Mouse (Mus musculus) layer of hippocampus, adult 2 months (tissue): ENCODE measurements at regions not wholly inside any gene's neighbourhood (a gene's known extent, or its start where the extent isn't known, plus 50 kb on each side); places are given as distances from the start of the nearest gene placed in this dataset.

Experiments used
- DNase-seq, 2 experiments: peaks; one replicate each; pipeline ENCODE4 v3.0.0; 2022; ENCODE audit warnings: low spot score in 2 of 2
- H3K27ac ChIP-seq: fragments of 200-600 bp; 2 replicates; pipeline ENCODE4 v1.8.1; 2022
- H3K4me3 ChIP-seq: fragments of 200-600 bp; 2 replicates; pipeline ENCODE4 v1.8.1; 2022; ENCODE audit warnings: mild to moderate bottlenecking
- CTCF ChIP-seq: fragments of 200-600 bp; conservative IDR thresholded peaks from 2 replicates; pipeline ENCODE4 v1.8.1; 2022; ENCODE audit warnings: antibody characterized with exemption, mild to moderate bottlenecking, moderate library complexity

- DNase-seq, result no peak
- TF ChIP-seq CTCF, result no peak
- Histone ChIP-seq H3K27ac (no peak overlapping the region), H3K4me3 (no peak overlapping the region)
Measured at GRCm38 (mm10) chr2:45522310-45522709, 405.1 kb upstream of the Zeb2 start.

- no peak for TF ChIP-seq CTCF
- Histone ChIP-seq H3K4me3 (no peak overlapping the region), H3K27ac (no peak overlapping the region)
- DNase-seq, result no peak
Measured at GRCm38 (mm10) chr2:45519550-45520152, 402.5 kb upstream of the Zeb2 start.

DNA sequence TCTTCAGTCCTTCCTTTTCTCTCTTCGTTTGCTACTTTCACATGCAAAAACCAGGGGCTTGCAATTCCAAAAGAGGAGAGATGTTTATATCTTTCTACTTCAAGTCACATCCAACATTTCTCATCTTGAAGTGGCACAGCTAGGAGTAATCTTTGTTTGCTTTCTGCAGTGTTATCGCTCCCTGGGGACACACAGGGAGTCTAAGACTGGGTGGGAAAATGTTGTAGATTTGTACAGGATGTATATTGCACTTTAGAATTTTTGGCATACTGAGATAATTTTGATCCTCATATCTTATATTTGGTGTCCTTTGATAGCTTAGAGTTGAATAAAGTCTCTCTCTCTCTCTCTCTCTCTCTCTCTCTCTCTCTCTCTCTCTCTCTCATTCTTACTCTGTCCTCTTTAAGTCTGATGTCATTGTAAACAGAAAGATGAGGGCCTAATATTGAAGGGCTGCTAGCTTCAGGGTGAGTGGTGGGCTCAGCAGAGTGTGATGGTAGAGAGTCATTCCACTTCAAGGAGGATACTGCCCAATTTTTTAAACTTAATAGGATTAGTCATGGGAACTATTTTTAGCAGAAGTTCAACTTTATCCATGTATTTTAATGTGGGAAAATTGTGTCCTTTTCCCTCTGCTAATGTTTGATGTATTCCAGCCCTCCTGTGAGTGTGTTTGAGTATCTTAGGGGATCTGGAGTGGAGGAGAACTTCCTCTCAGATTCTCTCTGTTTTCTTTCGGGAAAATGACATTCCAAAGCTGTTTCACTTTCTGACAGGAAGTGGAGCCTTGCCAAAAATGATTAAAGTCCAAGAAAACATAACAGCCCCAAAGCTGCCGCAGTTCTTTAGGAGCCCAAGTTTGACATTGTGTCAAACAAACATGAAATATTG is 397.3 kb upstream of the Zeb2 start:
- TF ChIP-seq CTCF, result no peak
- DNase-seq, result no peak
- Histone ChIP-seq H3K27ac (no peak overlapping the region), H3K4me3 (no peak overlapping the region)

GRCm38 (mm10) chr2:45512852-45513251 is 395.7 kb upstream of the Zeb2 start:
- no peak for DNase-seq

DNA sequence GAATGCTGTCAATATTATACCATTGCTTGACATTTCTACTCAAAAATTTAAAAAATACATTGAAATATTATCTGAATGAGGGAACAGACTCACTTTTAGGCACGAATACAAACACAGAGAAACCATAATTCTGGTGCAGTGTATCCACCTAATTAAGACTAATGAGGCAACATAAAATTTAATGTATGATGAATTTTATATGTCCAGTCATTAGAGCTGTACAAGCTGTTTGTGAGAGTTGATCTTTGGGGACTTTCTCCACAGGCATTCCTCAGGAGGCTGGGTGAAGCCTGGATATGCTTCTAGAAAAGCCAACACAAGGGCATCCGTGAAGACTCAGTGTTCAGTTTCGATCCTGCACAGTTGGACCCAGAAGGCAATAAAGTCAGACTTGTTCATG is 394.6 kb upstream of the Zeb2 start:
- Histone ChIP-seq H3K27ac (no peak overlapping the region), H3K4me3 (no peak overlapping the region)
- no peak for DNase-seq
- no peak for TF ChIP-seq CTCF

More at GRCm38 (mm10) chr2:45512852-45513251, 395.7 kb upstream of the Zeb2 start:
- TF ChIP-seq CTCF, result no peak
- Histone ChIP-seq H3K4me3 (no peak overlapping the region), H3K27ac (no peak overlapping the region)

DNA sequence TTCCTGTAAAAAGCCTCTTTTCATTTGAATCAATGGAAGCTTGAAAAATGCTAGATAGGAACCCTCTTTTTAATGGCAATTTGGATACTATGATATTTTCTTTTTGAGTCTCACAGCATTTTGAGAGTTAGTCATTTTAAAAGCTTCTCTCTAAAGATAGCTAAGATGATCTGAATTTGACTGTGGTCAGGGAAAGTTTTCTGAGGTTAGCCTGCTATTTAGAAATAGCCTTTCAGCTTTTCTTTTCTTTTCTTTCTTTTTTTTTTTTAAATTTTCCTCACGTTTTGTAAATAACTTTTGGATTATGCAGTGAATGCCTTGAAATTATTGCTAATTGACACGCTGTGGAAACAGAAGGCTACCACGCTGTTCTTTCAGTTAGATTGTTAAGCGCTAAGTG is 387.3 kb upstream of the Zeb2 start:
- TF ChIP-seq CTCF, result no peak
- no peak overlapping the region for H3K4me3 ChIP-seq

DNA sequence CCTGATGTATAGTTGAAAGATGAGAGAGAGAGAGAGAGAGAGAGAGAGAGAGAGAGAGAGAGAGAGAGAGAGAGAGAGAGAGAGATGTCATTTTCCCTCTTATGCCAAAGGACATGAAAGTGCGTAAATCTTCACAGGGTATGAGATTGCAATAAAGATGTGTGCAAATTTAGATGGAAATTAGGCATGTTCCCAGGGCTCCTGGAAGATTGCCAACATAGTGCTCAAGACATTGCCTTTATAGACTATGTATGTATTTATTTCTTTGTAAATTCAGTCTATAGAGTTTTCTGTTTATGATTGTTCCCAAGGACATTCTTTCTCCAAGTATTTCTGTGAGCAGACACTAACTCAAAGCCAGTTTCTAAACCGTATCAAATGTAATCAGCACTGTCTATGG is 376.5 kb upstream of the Zeb2 start:
- no peak for DNase-seq
- H3K4me3 ChIP-seq, result no peak overlapping the region
- TF ChIP-seq CTCF, result no peak
- H3K27ac ChIP-seq, result no peak overlapping the region

More for the DNA sequence above, 387.3 kb upstream of the Zeb2 start:
- no peak for DNase-seq
- no peak overlapping the region for H3K27ac ChIP-seq

- Histone ChIP-seq H3K4me3 (no peak overlapping the region), H3K27ac (no peak overlapping the region)
- no peak for TF ChIP-seq CTCF
- DNase-seq, result no peak
Measured at GRCm38 (mm10) chr2:45486530-45486929, 369.3 kb upstream of the Zeb2 start.

DNA sequence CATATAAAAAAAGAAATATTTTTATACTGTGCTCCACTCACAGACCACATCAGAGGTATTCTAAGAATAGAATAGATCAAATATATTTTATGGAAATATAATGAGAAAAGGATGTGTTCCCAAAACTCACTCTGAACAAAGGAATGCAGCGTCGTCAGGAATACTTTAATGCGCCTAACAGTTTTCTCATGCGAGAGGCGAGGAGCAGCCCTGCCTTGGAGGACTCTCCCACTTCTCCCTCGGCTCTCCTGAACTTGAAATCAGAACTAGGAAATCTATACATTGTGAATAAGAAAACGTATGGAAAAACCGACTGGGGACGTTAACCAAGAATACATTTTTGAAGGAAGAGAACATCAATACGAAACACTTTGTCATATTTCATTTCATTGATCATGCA is 368.3 kb upstream of the Zeb2 start:
- no peak for TF ChIP-seq CTCF
- no peak for DNase-seq
- Histone ChIP-seq H3K27ac (no peak overlapping the region), H3K4me3 (no peak overlapping the region)

DNA sequence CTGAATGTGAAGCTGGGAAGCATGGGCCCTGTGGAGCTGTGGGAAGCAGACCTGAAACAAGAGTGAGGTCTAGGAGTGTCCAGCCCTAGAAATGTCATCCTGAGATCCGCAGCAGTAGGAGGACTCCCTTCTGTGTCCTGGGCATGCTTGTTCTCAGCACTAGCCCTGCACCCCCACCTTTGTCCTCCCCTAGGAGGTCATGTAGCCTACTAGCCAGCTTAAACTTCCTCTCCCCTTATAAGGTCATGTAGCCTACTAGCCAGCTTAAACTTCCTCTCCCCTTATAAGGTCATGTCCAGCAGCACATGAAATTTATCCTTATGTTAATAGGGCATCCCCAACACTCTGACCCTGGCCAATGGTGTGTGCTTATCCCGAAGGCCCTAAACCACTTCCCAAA is 363.5 kb upstream of the Zeb2 start:
- Histone ChIP-seq H3K27ac (no peak overlapping the region), H3K4me3 (no peak overlapping the region)
- no peak for TF ChIP-seq CTCF
- no peak for DNase-seq

GRCm38 (mm10) chr2:45475996-45476395 is 358.8 kb upstream of the Zeb2 start:
- DNase-seq, result no peak
- no peak for TF ChIP-seq CTCF
- Histone ChIP-seq H3K4me3 (no peak overlapping the region), H3K27ac (no peak overlapping the region)

GRCm38 (mm10) chr2:45464306-45464705 is 347.1 kb upstream of the Zeb2 start:
- no peak for TF ChIP-seq CTCF
- no peak for DNase-seq
- H3K4me3 ChIP-seq, result no peak overlapping the region
- H3K27ac ChIP-seq, result no peak overlapping the region

DNA sequence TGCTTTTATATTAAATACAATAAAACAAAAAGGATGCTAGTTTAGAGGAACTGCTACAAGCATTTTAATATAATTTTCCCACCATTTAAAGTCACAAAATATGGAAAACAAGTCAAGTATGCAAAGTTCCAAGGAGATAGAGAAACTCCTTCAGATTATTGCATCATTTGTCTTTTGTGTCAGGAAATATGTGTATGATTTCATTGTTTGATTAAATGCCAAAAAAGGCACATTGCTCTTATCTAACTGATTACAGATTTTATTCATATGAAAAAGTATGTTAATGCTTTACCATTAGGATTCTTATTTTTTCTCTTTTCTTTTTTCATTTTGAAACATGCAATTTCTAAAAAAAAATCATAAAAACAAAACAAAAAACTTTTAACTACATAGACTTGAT is 342.2 kb upstream of the Zeb2 start:
- no peak for DNase-seq
- H3K27ac ChIP-seq, result no peak overlapping the region
- no peak overlapping the region for H3K4me3 ChIP-seq
- no peak for TF ChIP-seq CTCF

DNA sequence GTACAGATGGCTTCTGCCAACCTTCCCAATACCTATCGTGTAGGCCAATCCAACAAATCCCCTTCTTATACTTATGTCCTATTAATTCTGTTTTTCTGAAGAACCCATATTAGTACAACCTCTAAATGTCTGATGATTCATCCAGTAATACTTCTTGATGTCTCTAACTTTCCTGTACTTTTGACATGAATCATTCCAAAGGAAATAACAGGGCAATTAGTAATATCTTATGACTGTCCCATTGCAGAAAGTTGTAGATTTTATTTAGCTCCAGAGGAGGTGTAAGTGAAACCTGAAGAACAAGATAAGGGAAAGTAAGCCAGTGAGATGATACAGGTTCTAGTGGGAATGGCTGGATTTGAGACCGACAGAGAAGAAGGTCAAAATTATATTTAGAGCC is 337.6 kb upstream of the Zeb2 start:
- no peak for TF ChIP-seq CTCF
- H3K27ac ChIP-seq, result no peak overlapping the region
- no peak overlapping the region for H3K4me3 ChIP-seq
- DNase-seq, result no peak
